13 mouse cellular contexts compared by ENCODE assay signal in the genomic region with DNA sequence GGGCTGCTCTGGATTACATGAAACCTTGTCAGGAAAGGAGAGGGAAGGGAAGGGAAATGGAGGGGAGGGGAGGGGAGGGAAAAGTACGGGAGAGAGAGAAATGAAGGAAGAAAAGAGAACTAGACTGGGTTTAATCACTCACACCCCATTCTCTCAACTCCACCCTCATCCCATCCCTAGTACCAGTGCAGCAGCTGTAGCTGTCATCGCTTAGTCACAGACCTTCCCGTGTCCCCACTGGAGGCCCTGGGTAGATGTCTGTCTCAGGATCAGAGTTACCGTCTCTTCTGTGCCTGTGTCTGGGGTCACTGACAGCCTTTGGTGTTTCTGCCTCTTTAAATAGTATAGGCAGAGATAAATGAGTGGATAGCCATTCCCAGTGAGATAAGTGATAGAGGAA. TPM values are rescaled to one million over a fixed set of nuclear protein-coding genes. Genes with fewer than 3 reads are reported as not detected.
"Had no signal": no experiment of that assay in that cellular context is flagged by ENCODE, and none has a peak within 500 bp of the region (broad histone marks: within the 10 kb centered on the region; RNA-seq: fewer than 3 reads in every experiment).

No protein-coding gene starts in this region.

- H3K4me3 ChIP-seq: layer of hippocampus, adult 2 months; limb, embryonic 12.5 days; liver, embryonic 13.5 days; midbrain, embryonic 13.5 days; neural tube, embryonic 15.5 days had no signal

- DNase-seq: kidney, postnatal 36 days; liver; liver, embryonic 13.5 days; liver, postnatal 0 days; lung, postnatal 36 days; thymus, postnatal 4 days had no signal

- H3K9me3 ChIP-seq: limb, embryonic 12.5 days; liver, embryonic 13.5 days; midbrain, embryonic 13.5 days; neural tube, embryonic 15.5 days had no signal

- H3K27me3 ChIP-seq: limb, embryonic 12.5 days; liver, embryonic 13.5 days; midbrain, embryonic 13.5 days; neural tube, embryonic 15.5 days had no signal

- H3K27ac ChIP-seq: kidney, postnatal 0 days; layer of hippocampus, adult 2 months; limb, embryonic 12.5 days; liver, embryonic 13.5 days; midbrain, embryonic 13.5 days; neural tube, embryonic 15.5 days; stomach, postnatal 0 days had no signal

- H3K4me2 ChIP-seq: limb, embryonic 12.5 days; liver, embryonic 13.5 days; midbrain, embryonic 13.5 days; neural tube, embryonic 15.5 days had no signal

- H3K36me3 ChIP-seq: liver, embryonic 13.5 days had no signal

- ATAC-seq: liver, postnatal 0 days; midbrain, embryonic 13.5 days had no signal

- H3K4me1 ChIP-seq: limb, embryonic 12.5 days; liver, embryonic 13.5 days had no signal

- H3K9ac ChIP-seq: limb, embryonic 12.5 days; liver, embryonic 13.5 days; liver, postnatal 0 days; midbrain, embryonic 13.5 days; neural tube, embryonic 15.5 days had no signal

RNA-seq across cellular contexts. Expression of a gene that starts 33.1 kb away (rescaled TPM):
- total RNA-seq: megakaryocyte progenitor cell, adult 5-6 weeks had no signal

RNA-seq across cellular contexts. Expression of a gene that starts 42.0 kb away (rescaled TPM):
- total RNA-seq: megakaryocyte progenitor cell, adult 5-6 weeks had no signal
- polyA plus RNA-seq: liver, postnatal 0 days had no signal

RNA-seq across cellular contexts. Expression of a gene that starts 48.1 kb away (rescaled TPM):
- total RNA-seq: megakaryocyte progenitor cell, adult 5-6 weeks had no signal
